Mouse (Mus musculus) brain, embryonic 14.5 days (tissue): ENCODE measurements around the gene Cacybp. TPM values are rescaled to one million over a fixed set of nuclear protein-coding genes. Genes with fewer than 3 reads are reported as not detected.
A peak's percentile ranks its signal among the peaks of the same experiment; 100 is the strongest.

Experiments
- DNase-seq: peaks from one replicate; pipeline ENCODE4 v3.0.0-alpha.2; 2011; ENCODE audit warnings: low read depth
- CTCF ChIP-seq: fragments of 200-500 bp; IDR thresholded peaks from 2 replicates; pipeline ENCODE4 v1.5.1; 2012; ENCODE audit warnings: inconsistent platforms, mild to moderate bottlenecking, moderate library complexity, borderline replicate concordance; ENCODE audit not compliant: insufficient read depth, insufficient read length; ENCODE audit errors: extremely low read depth
- POLR2A ChIP-seq: fragments of 200-500 bp; IDR thresholded peaks from 2 replicates; pipeline ENCODE4 v1.6.1; 2012; ENCODE audit warnings: mild to moderate bottlenecking, inconsistent platforms, borderline replicate concordance; ENCODE audit not compliant: poor library complexity, insufficient read depth, insufficient read length, severe bottlenecking; ENCODE audit errors: extremely low read depth
- polyA plus RNA-seq: library from polyadenylated mRNA; depleted of rRNA; stranded (reverse); fragments of >200 nt; gene quantifications from 2 replicates; pipeline ENCODE4 v1.2.3, GENCODE M21; 2012; rRNA removed

Gene Cacybp
- polyA plus RNA-seq, 1 experiment = 75.1 TPM

- DNase-seq = peak; percentile 38
- TF ChIP-seq CTCF = no peak
- TF ChIP-seq POLR2A = no peak
Observed at GRCm38 (mm10) chr1:160211597-160212122, 1.0 kb downstream of the Cacybp start.

GRCm38 (mm10) chr1:160210566-160210965 is 2.1 kb downstream of the Cacybp start:
- no peak for DNase-seq
- TF ChIP-seq POLR2A (no peak), CTCF (no peak)

- TF ChIP-seq POLR2A = no peak
- DNase-seq = no peak
Observed at GRCm38 (mm10) chr1:160209844-160210243, 2.8 kb downstream of the Cacybp start.

DNA sequence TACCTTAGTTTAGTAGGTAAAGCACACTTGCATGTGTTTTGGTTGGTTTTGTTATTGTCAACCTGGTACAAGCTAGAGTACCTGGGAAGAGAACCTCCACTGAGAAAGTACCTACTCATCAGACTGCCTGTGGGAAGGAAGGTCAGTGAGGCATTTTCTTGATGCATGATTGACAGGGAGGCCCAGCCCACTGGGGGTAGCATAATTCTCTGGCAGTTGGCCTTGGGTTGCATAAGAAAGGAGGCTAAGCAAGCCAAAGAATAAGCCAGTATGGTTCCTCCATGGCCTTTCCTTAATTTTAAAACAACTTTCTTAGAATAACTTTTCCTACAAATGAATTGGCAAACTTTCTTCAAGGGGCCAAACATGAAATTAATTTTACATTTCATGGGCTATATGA is 7.2 kb downstream of the Cacybp start:
- TF ChIP-seq POLR2A (no peak), CTCF (no peak)
- no peak for DNase-seq

DNA sequence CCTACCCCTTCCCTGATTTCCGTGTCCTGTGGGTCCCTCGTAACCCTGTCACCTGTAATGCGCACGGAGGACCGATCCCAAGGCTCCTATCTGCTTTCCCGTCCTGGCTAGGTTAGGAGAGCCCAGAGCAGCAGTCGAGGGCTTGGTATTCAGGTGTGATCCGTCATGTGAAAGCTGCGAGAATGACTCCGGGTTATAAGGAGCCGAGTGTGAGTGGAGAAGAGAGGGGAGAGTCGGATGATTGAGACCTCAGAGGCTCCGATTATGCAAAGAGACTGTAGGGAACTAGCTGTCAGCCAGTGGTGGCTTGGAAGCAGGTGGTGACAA is 17.4 kb downstream of the Cacybp start:
- no peak for TF ChIP-seq CTCF
- no peak for TF ChIP-seq POLR2A
- DNase-seq = no peak

GRCm38 (mm10) chr1:160194529-160195336 is 17.9 kb downstream of the Cacybp start, which contains the start of gene Mrps14:
Mrps14 (plus strand) TSS chr1:160195215.
- peak; percentile 82 for TF ChIP-seq CTCF
- TF ChIP-seq POLR2A = peak; percentile 67; the same call in 1 of the 2 replicates
- peak; percentile 100 for DNase-seq

- DNase-seq = peak; percentile 86
- TF ChIP-seq POLR2A = no peak
- peak; percentile 84 for TF ChIP-seq CTCF
Observed at GRCm38 (mm10) chr1:160184506-160184905, 28.2 kb downstream of the Cacybp start.

DNA sequence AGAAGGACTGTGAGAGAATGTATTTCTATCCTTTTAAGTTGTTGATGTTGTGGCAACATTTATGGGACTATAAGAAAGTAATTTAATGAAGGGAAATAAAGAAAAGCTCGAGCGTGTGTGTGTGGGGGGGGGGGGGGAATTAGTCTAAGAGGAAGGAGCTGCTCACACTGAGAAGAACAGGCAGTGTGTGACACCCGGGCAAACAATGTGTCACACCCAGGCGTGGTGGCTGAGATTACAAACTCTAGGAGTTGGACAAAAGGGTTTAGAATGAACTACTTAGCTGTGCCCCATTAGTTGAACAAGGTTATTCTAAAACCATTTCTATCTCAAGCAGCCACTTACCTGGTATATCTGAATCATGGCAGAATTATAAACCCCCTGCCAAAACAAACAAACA is 31.5 kb downstream of the Cacybp start:
- DNase-seq = no peak
- TF ChIP-seq POLR2A = no peak
- TF ChIP-seq CTCF = no peak

GRCm38 (mm10) chr1:160176903-160177302 is 35.8 kb downstream of the Cacybp start:
- peak; percentile 24 for DNase-seq
- TF ChIP-seq CTCF = no peak
- no peak for TF ChIP-seq POLR2A

DNA sequence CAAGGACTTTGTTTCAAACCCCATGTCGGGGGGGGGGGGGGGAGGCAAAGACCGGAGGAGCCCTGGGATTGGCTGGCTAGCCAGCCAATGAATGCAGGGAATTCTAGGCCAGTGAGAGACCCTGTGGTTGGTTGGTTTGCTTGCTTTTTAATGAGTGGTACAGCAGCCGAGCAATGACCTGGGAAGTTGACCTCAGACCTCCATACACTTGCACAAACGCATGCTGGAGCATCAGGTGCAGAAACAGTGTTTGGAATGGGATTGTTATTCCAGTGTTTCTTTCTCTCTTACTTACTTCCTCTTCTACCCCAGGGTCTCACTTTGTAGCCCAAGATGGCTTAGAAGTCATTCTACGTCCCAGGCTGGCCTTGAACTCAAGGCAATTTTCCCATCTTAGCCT is 46.1 kb downstream of the Cacybp start:
- no peak for TF ChIP-seq CTCF
- TF ChIP-seq POLR2A = no peak

GRCm38 (mm10) chr1:160158190-160158589 is 54.5 kb downstream of the Cacybp start:
- DNase-seq = peak; percentile 62
- TF ChIP-seq POLR2A (no peak), CTCF (no peak)

More for the DNA sequence above, 46.1 kb downstream of the Cacybp start:
- DNase-seq = no peak

DNA sequence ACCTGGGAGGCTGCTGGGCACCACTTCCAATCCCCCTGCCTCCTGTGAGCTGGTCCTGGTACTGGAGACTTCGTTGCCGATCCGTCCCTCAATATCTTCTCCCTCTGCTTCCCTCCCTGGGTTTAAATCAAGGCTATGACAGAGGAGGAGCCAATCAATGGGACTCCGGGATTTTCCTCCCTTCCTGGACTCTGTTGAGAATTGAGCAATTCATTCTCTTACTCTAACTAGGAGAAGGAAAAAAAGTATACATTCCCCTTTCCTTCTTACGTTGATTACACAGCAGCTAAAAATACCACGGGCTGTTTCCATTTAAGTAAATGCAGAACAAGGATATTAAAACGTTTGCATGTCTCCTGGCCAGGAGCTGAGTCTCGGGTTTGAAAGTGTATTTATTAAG is 59.2 kb downstream of the Cacybp start, which contains the start of gene Tnn:
Tnn (minus strand) TSS at position 101 of the 400 bp plus-strand sequence.
- DNase-seq = no peak
- no peak for TF ChIP-seq CTCF
- TF ChIP-seq POLR2A = no peak

Other genes starting within 250 kb of the Cacybp start
- 0.57 and 1.2 TPM in 2 replicates for gene 4930523C07Rik, start 168.5 kb downstream of the Cacybp start, polyA plus RNA-seq
- gene Tnn, start 59.3 kb downstream of the Cacybp start, polyA plus RNA-seq = 0.04 and 0.40 TPM in 2 replicates
- 33.9 and 50.0 TPM in 2 replicates for gene Mrps14, start 17.7 kb downstream of the Cacybp start, polyA plus RNA-seq